Mouse (Mus musculus): ENCODE results near the gene Gm8947.

DNA sequence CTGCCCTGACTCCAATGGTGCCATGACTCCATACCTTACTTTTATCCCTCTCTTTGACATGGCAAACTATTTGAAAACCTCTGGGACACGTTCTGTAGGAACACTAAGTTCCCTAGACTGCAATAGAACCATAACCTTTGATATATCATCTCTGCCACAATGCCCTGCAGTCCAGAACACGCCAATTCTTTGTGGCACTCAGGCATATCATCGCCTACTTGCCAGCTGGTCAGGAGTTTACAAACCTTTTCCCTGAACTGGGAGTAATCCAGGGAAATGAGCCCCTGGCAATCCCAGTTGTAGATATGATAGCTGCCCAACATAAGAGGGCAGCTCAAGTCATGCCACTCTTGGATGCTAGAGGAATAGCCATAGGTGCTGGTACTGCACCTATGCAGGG lies 40.2 kb downstream of the Gm8947 start:
- TF ChIP-seq POLR2A (IDR thresholded peaks at IDR 0.05; ENCODE audit: borderline replicate concordance, low read depth, low read length) (no peak), CTCF (IDR thresholded peaks at IDR 0.05; ENCODE audit: low read depth, low read length) (no peak)
